Mouse (Mus musculus) liver, embryonic 11.5 days (tissue): ENCODE measurements around the gene Olfr1051. TPM values are rescaled to one million over a fixed set of nuclear protein-coding genes. Genes with fewer than 3 reads are reported as not detected.
"Not testable (repeated sequence)": the region's sequence is repeated elsewhere in the genome, so short reads cannot be mapped to it uniquely, and the experiment has no call there.

Experiments
- ATAC-seq: fragments of 200-750 bp; cut with Nextera tagmentation; replicated peaks from 2 replicates; pipeline ENCODE4 v1.8.0; 2017; ENCODE audit warnings: moderate number of reproducible peaks, mild to moderate bottlenecking, moderate TSS enrichment, moderate library complexity; ENCODE audit not compliant: low FRiP score
- DNase-seq: peaks from one replicate; pipeline ENCODE4 v3.0.0-alpha.2; 2017; ENCODE audit warnings: low spot score
- H3K27ac ChIP-seq: fragments of 300-500 bp; sonication (generic); 2 replicates; pipeline ENCODE4 v1.5.1; 2014; ENCODE audit warnings: mild to moderate bottlenecking, low read depth, low read length, control low read depth
- H3K27me3 ChIP-seq: fragments of 300-500 bp; sonication (generic); replicated peaks from 2 replicates; pipeline ENCODE4 v1.6.1; 2014; ENCODE audit warnings: low read length, mixed read lengths; ENCODE audit not compliant: control insufficient read depth, insufficient read depth
- H3K36me3 ChIP-seq: fragments of 300-500 bp; sonication (generic); 2 replicates; pipeline ENCODE4 v1.6.1; 2014; ENCODE audit warnings: mild to moderate bottlenecking, low read length, moderate library complexity, mixed read lengths; ENCODE audit not compliant: control insufficient read depth, insufficient read depth
- H3K4me1 ChIP-seq: fragments of 300-500 bp; sonication (generic); replicated peaks from 2 replicates; pipeline ENCODE4 v1.6.1; 2014; ENCODE audit warnings: low read length, mixed read lengths; ENCODE audit not compliant: control insufficient read depth, insufficient read depth
- H3K4me2 ChIP-seq: fragments of 300-500 bp; sonication (generic); 2 replicates; pipeline ENCODE4 v1.6.1; 2014; ENCODE audit warnings: mild to moderate bottlenecking, control low read depth, moderate library complexity
- H3K4me3 ChIP-seq: fragments of 300-500 bp; sonication (generic); 2 replicates; pipeline ENCODE4 v1.5.1; 2014; ENCODE audit warnings: low read depth, low read length, control low read depth
- H3K9ac ChIP-seq: fragments of 300-500 bp; sonication (generic); 2 replicates; pipeline ENCODE4 v1.6.1; 2014; ENCODE audit warnings: low read depth, low read length, control low read depth
- H3K9me3 ChIP-seq: fragments of 300-500 bp; sonication (generic); 2 replicates; pipeline ENCODE4 v1.6.1; 2016; ENCODE audit warnings: low read length, inconsistent platforms, mixed read lengths; ENCODE audit not compliant: control insufficient read depth
- whole genome bisulfite sequencing: fragments of 180-500 bp; shearing (Covaris S2); extraction: QIAGEN DNeasy Blood & Tissue Kit; methylation state at CpG from one replicate; pipeline ENCODE4 v1.1.7; 2014; 5-methylcytosine and 5-hydroxymethylcytosine counted together
- polyA plus RNA-seq: library from polyadenylated mRNA; unstranded; fragments of >200 nt; fragmentation: Nextera tagmentation; extraction: Ambion mirVana; gene quantifications from 2 replicates; pipeline ENCODE4 v1.2.1, GENCODE M21; 2014

Gene Olfr1051
- polyA plus RNA-seq, result not detected in 2 replicates

DNA sequence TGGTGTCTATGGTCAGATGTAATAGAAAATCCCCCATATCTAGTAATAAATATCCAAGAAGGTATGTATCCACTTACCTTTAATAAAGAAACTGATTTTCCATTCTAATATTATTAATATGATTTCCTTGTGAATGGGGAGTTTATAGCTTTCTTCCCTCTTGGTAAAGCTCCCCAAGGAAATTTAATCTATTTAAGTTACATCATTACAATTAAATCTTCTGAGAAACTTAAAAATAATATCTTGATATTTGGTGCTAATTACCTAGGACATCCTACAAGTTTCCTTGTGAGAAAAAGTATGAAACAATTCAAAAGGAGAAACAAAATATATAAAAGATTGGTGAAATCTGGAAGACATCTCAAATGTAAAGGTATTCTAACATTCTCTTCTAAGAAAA lies at the start of gene Olfr1051:
TSS of gene Olfr1051 (minus strand) at position 101 of the 400 bp plus-strand sequence.
- not testable (repeated sequence) for DNase-seq, H3K9me3 ChIP-seq, H3K27ac ChIP-seq, H3K4me3 ChIP-seq, H3K9ac ChIP-seq, H3K36me3 ChIP-seq, H3K4me1 ChIP-seq, ATAC-seq, H3K4me2 ChIP-seq, H3K27me3 ChIP-seq

DNA sequence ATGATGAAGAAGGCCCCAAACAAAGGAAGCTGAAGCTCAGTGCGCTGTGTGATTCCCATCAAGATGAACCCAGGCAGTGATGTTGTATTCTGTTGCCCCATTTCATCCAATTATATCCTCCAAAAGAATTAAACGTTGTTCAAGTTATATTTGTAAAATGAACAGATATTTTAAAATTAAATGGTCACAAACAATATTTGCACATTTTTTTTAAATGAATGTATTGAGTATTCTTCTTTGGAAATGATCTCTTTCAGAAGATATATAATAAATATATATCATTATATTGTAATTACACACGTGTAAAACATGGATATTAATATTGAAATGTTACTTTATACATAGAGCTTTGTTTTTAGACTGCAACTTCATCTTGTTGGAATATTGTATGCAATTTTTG lies 36.3 kb upstream of the Olfr1051 start, which contains the start of gene Olfr1053:
TSS of gene Olfr1053 (minus strand) at position 101 of the 400 bp plus-strand sequence.
- ATAC-seq (no peak), DNase-seq (no peak)
- WGBS, result 60% methylated on average over 3 of the region's 3 CpGs
- Histone ChIP-seq H3K4me1 (no peaks in the 10 kb centered on the region), H3K4me2 (no peak within 1 kb of the TSS), H3K27me3 (no peaks in the 10 kb centered on the region), H3K4me3 (no peak within 1 kb of the TSS), H3K9ac (no peak within 1 kb of the TSS), H3K36me3 (no peaks in the 10 kb centered on the region), H3K27ac (no peak within 1 kb of the TSS), H3K9me3 (no peaks in the 10 kb centered on the region)

DNA sequence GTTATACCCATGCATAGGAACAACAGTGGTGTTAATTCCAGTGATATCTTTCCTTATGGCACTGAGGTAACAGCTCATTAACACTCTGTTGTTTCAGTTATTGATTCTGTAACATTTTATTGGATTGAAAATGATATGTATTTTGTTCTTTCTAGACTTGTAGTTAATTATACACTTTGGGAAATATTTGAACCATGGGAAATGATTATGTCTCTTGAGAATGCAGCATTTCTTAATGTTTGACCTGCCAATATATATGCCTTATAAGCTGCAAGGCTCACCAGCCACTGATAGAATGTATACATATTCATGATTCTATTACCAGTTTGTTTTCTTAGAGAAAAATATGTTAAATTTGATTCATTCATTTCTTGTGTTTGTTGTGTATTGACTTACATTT lies 13.3 kb upstream of the Olfr1051 start, which contains the start of gene Olfr1052:
TSS of gene Olfr1052 (plus strand) at position 301 of the 400 bp plus-strand sequence.
- Histone ChIP-seq H3K27me3 (no peaks in the 10 kb centered on the region), H3K27ac (no peak within 1 kb of the TSS)

DNA sequence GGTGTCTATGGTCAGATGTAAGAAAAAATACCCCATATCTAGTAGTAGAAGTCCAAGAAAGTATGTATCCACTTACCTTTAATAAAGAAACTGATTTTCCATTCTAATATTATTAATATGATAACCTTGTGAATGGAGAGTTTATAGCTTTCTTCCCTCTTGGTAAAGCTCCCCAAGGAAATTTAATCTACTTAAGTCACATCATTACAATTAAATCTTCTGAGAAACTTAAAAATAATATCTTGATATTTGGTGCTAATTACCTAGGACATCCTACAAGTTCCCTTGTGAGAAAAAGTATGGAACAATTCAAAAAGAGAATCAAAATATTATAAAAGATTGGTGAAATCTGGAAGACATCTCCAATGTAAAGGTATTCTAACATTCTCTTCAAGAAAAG lies 20.7 kb downstream of the Olfr1051 start, which contains the start of gene Olfr1049:
TSS of gene Olfr1049 (minus strand) at position 101 of the 400 bp plus-strand sequence.
- not testable (repeated sequence) for H3K9ac ChIP-seq, ATAC-seq, H3K36me3 ChIP-seq, H3K4me1 ChIP-seq, DNase-seq, H3K4me2 ChIP-seq, H3K27ac ChIP-seq, H3K9me3 ChIP-seq, H3K4me3 ChIP-seq, H3K27me3 ChIP-seq

More for the DNA sequence above, 13.3 kb upstream of the Olfr1051 start, which contains the start of gene Olfr1052:
- Histone ChIP-seq H3K4me2 (no peak within 1 kb of the TSS), H3K4me1 (no peaks in the 10 kb centered on the region), H3K36me3 (no peaks in the 10 kb centered on the region), H3K4me3 (no peak within 1 kb of the TSS), H3K9me3 (no peaks in the 10 kb centered on the region), H3K9ac (no peak within 1 kb of the TSS)
- no peak for DNase-seq
- ATAC-seq, result no peak

DNA sequence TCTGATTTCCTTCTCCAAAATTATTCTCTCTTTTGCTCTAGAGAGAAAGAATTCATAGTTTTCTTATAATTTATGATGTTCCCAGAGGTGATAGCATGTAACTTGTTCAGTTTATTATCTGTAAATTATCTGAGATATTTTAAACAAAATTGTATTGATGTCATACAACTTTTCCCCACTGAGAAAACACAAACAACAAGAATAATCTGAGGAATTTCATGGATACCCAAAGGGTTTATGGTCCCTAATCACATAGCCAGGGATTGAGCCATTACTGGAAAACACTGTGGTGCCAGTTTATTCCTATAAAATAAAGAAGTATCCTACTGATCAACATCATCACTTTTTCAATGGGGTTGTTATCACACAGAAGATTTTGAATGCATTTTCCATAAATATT lies 38.7 kb downstream of the Olfr1051 start, which contains the start of gene Olfr1048:
TSS of gene Olfr1048 (minus strand) at position 101 of the 400 bp plus-strand sequence.
- Histone ChIP-seq H3K4me1 (no peaks in the 10 kb centered on the region), H3K36me3 (no peaks in the 10 kb centered on the region), H3K27ac (no peak within 1 kb of the TSS), H3K27me3 (no peaks in the 10 kb centered on the region), H3K9me3 (no peaks in the 10 kb centered on the region), H3K4me3 (no peak within 1 kb of the TSS), H3K9ac (no peak within 1 kb of the TSS), H3K4me2 (no peak within 1 kb of the TSS)
- no peak for DNase-seq
- no peak for ATAC-seq

DNA sequence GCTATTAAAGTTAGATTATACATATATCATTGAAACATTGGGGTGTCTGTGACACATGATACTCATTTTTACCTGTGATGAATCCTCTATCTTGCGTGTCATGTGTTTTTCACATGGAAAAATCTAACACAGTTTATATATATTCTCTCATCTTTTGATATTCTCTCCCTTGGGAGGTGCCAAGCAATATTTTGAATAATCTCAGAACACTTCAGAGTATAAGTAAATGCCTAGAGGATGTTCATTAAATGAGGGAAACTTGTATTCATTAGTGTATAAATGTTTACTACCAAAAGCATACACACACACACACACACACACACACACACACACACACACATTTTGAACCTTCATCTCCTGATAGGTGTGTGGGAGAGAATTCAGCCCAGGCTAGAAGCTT lies 47.6 kb downstream of the Olfr1051 start, which contains the start of gene Olfr1047:
TSS of gene Olfr1047 (minus strand) at position 101 of the 400 bp plus-strand sequence.
- DNase-seq (no peak), ATAC-seq (no peak)
- Histone ChIP-seq H3K4me2 (no peak within 1 kb of the TSS), H3K9me3 (no peaks in the 10 kb centered on the region), H3K4me1 (no peaks in the 10 kb centered on the region), H3K4me3 (no peak within 1 kb of the TSS), H3K9ac (no peak within 1 kb of the TSS), H3K36me3 (no peaks in the 10 kb centered on the region), H3K27ac (no peak within 1 kb of the TSS), H3K27me3 (no peaks in the 10 kb centered on the region)
- 90% methylated on average over 1 of the region's 1 CpGs for WGBS

Other genes with a start within 250 kb of the Olfr1051 start
- gene Olfr1034, start 233.2 kb downstream of the Olfr1051 start, polyA plus RNA-seq, result not detected in 2 replicates
- not detected in 2 replicates for gene Olfr1036, start 205.1 kb downstream of the Olfr1051 start, polyA plus RNA-seq
- not detected in 2 replicates for gene Olfr1037, start 191.7 kb downstream of the Olfr1051 start, polyA plus RNA-seq
- gene Olfr1039, start 143.2 kb downstream of the Olfr1051 start, polyA plus RNA-seq, result not detected in 2 replicates
- not detected in 2 replicates for gene Olfr1040, start 132.4 kb downstream of the Olfr1051 start, polyA plus RNA-seq
- not detected in 2 replicates for gene Olfr1042, start 117.2 kb downstream of the Olfr1051 start, polyA plus RNA-seq
- not detected in 2 replicates for gene Olfr1043, start 111.6 kb downstream of the Olfr1051 start, polyA plus RNA-seq
- not detected in 2 replicates for gene Olfr1044, start 101.3 kb downstream of the Olfr1051 start, polyA plus RNA-seq
- gene Olfr52, start 93.4 kb downstream of the Olfr1051 start, polyA plus RNA-seq, result not detected in 2 replicates
- not detected in 2 replicates for gene Olfr1045, start 76.1 kb downstream of the Olfr1051 start, polyA plus RNA-seq
- not detected in 2 replicates for gene Olfr1046, start 59.8 kb downstream of the Olfr1051 start, polyA plus RNA-seq
- gene Olfr1047, start 47.7 kb downstream of the Olfr1051 start, polyA plus RNA-seq, result not detected in 2 replicates
- not detected in 2 replicates for gene Olfr1048, start 38.8 kb downstream of the Olfr1051 start, polyA plus RNA-seq
- not detected in 2 replicates for gene Olfr1049, start 20.8 kb downstream of the Olfr1051 start, polyA plus RNA-seq
- gene Olfr1052, start 13.4 kb upstream of the Olfr1051 start, polyA plus RNA-seq, result not detected in 2 replicates
- gene Olfr1053, start 36.2 kb upstream of the Olfr1051 start, polyA plus RNA-seq, result not detected in 2 replicates
- not detected in 2 replicates for gene Olfr1054, start 56.3 kb upstream of the Olfr1051 start, polyA plus RNA-seq
- not detected in 2 replicates for gene Olfr1055, start 71.2 kb upstream of the Olfr1051 start, polyA plus RNA-seq
- gene Olfr1056, start 83.4 kb upstream of the Olfr1051 start, polyA plus RNA-seq, result not detected in 2 replicates
- gene Olfr1057, start 99.3 kb upstream of the Olfr1051 start, polyA plus RNA-seq, result not detected in 2 replicates
- not detected in 2 replicates for gene Olfr1058, start 109.5 kb upstream of the Olfr1051 start, polyA plus RNA-seq
- gene Olfr1061, start 135.0 kb upstream of the Olfr1051 start, polyA plus RNA-seq, result not detected in 2 replicates
- not detected in 2 replicates for gene Olfr1062, start 147.7 kb upstream of the Olfr1051 start, polyA plus RNA-seq
- gene Olfr1065, start 171.5 kb upstream of the Olfr1051 start, polyA plus RNA-seq, result not detected in 2 replicates
- gene Olfr1066, start 177.2 kb upstream of the Olfr1051 start, polyA plus RNA-seq, result not detected in 2 replicates
- not detected in 2 replicates for gene Olfr228, start 208.3 kb upstream of the Olfr1051 start, polyA plus RNA-seq
- gene Olfr1076, start 229.4 kb upstream of the Olfr1051 start, polyA plus RNA-seq, result not detected in 2 replicates